Comparison of ENCODE assay signal across 36 mouse cellular contexts in genomic region chr16:19387984-19388383, GRCm38 (mm10). TPM values are rescaled to one million over a fixed set of nuclear protein-coding genes. Genes with fewer than 3 reads are reported as not detected.
DNase-seq lines count a peak whose midpoint lies in the region; ATAC-seq and TF ChIP-seq lines count a peak whose summit lies in the region.
"Had no signal": no experiment of that assay in that cellular context is flagged by ENCODE, and none has a peak within 500 bp of the region (broad histone marks: within the 10 kb centered on the region; RNA-seq: fewer than 3 reads in every experiment).

No protein-coding gene starts in this region.

- no peaks in the 10 kb centered on the region for H3K27me3 ChIP-seq in hindbrain, postnatal 0 days (ENCODE audit: insufficient read depth, low read length)
- no peaks in the 10 kb centered on the region for H3K27me3 ChIP-seq in hindbrain, embryonic 12.5 days
- no peaks in the 10 kb centered on the region for H3K27me3 ChIP-seq in midbrain, postnatal 0 days (ENCODE audit: insufficient read depth, low read length)
- H3K27me3 ChIP-seq in midbrain, embryonic 14.5 days (ENCODE audit: control insufficient read depth, insufficient read depth, low read length): no peaks in the 10 kb centered on the region
- H3K27me3 ChIP-seq in MEL (ENCODE audit: control insufficient read depth in 1 of 2, insufficient read depth in 2 of 2, low read length in 2 of 2): no peaks in the 10 kb centered on the region
- H3K27me3 ChIP-seq in splenic B cell, adult 2 months (ENCODE audit: control insufficient read depth, insufficient read depth, low read length, poor library complexity, severe bottlenecking): no peaks in the 10 kb centered on the region
- H3K27me3 ChIP-seq in kidney, embryonic 14.5 days (ENCODE audit: control insufficient read depth, insufficient read depth, low read length): no peaks in the 10 kb centered on the region
- H3K27me3 ChIP-seq: heart, embryonic 12.5 days; heart, embryonic 15.5 days had no signal

- peak; percentile 37; the same call in 1 of the 2 replicates for TF ChIP-seq CTCF in hindbrain, postnatal 0 days (IDR thresholded peaks at IDR 0.05; ENCODE audit: low read depth)
- peak; percentile 54 for TF ChIP-seq CTCF in midbrain, postnatal 0 days (IDR thresholded peaks at IDR 0.05)
- TF ChIP-seq CTCF in MEL (IDR thresholded peaks at IDR 0.05 in 2 of 3, conservative IDR thresholded peaks at IDR 0.05 in 1 of 3; ENCODE audit: control insufficient read depth in 1 of 3, insufficient read depth in 1 of 3, low read depth in 2 of 3, low read length in 3 of 3, poor library complexity in 1 of 3, severe bottlenecking in 1 of 3): peak in 1 of 3 experiments; percentile 15; a peak in 1 of 6 replicates

- H3K27ac ChIP-seq in hindbrain, postnatal 0 days: no peak overlapping the region
- no peak overlapping the region for H3K27ac ChIP-seq in hindbrain, embryonic 12.5 days
- H3K27ac ChIP-seq in midbrain, postnatal 0 days (ENCODE audit: low read depth, low read length): no peak overlapping the region
- H3K27ac ChIP-seq in midbrain, embryonic 14.5 days (replicated peaks; ENCODE audit: low read depth, low read length): no peak overlapping the region
- no peak overlapping the region for H3K27ac ChIP-seq in MEL (ENCODE audit: control insufficient read depth, low read depth, low read length)
- no peak overlapping the region for H3K27ac ChIP-seq in kidney, embryonic 14.5 days (ENCODE audit: low read depth, low read length)
- H3K27ac ChIP-seq: forebrain, embryonic 10.5 days; heart, embryonic 15.5 days; hindbrain, embryonic 10.5 days; hindbrain, embryonic 14.5 days had no signal

- TF ChIP-seq EP300 in MEL (IDR thresholded peaks at IDR 0.05; ENCODE audit: low read depth in 1 of 2, low read length in 2 of 2): no peak

- no peaks in the 10 kb centered on the region for H3K4me1 ChIP-seq in hindbrain, postnatal 0 days (ENCODE audit: insufficient read depth, low read length)
- no peaks in the 10 kb centered on the region for H3K4me1 ChIP-seq in hindbrain, embryonic 12.5 days
- no peaks in the 10 kb centered on the region for H3K4me1 ChIP-seq in midbrain, postnatal 0 days (ENCODE audit: insufficient read depth, low read length)
- no peaks in the 10 kb centered on the region for H3K4me1 ChIP-seq in midbrain, embryonic 14.5 days (ENCODE audit: control insufficient read depth, insufficient read depth, low read length)
- no peaks in the 10 kb centered on the region for H3K4me1 ChIP-seq in MEL (ENCODE audit: control insufficient read depth in 1 of 2, insufficient read depth in 2 of 2, low read length in 2 of 2)
- H3K4me1 ChIP-seq in kidney, embryonic 14.5 days (ENCODE audit: control insufficient read depth, insufficient read depth, low read length): no peaks in the 10 kb centered on the region
- H3K4me1 ChIP-seq: forebrain, embryonic 10.5 days; heart, embryonic 12.5 days; heart, embryonic 15.5 days; hindbrain, embryonic 10.5 days had no signal

- no peak overlapping the region for H3K4me3 ChIP-seq in hindbrain, postnatal 0 days (ENCODE audit: low read length)
- H3K4me3 ChIP-seq in hindbrain, embryonic 12.5 days: no peak overlapping the region
- no peak overlapping the region for H3K4me3 ChIP-seq in midbrain, postnatal 0 days (ENCODE audit: low read depth, low read length)
- H3K4me3 ChIP-seq in midbrain, embryonic 14.5 days (replicated peaks; ENCODE audit: low read depth, low read length): no peak overlapping the region
- no peak overlapping the region for H3K4me3 ChIP-seq in MEL (ENCODE audit: control insufficient read depth in 1 of 2, insufficient read depth in 1 of 2, low read depth in 2 of 2, low read length in 2 of 2)
- no peak overlapping the region for H3K4me3 ChIP-seq in kidney, embryonic 14.5 days (ENCODE audit: low read length)
- H3K4me3 ChIP-seq: forebrain, embryonic 10.5 days; heart, embryonic 12.5 days; heart, embryonic 15.5 days; hindbrain, embryonic 10.5 days had no signal

- H3K36me3 ChIP-seq in hindbrain, postnatal 0 days (ENCODE audit: insufficient read depth, low read length): no peaks in the 10 kb centered on the region
- H3K36me3 ChIP-seq in hindbrain, embryonic 12.5 days: no peaks in the 10 kb centered on the region
- H3K36me3 ChIP-seq in midbrain, postnatal 0 days (ENCODE audit: insufficient read depth, low read length): no peaks in the 10 kb centered on the region
- H3K36me3 ChIP-seq in midbrain, embryonic 14.5 days (ENCODE audit: control insufficient read depth, insufficient read depth, low read length): no peaks in the 10 kb centered on the region
- H3K36me3 ChIP-seq in MEL (ENCODE audit: control insufficient read depth in 1 of 2, insufficient read depth in 2 of 2, low read length in 2 of 2): no peaks in the 10 kb centered on the region
- H3K36me3 ChIP-seq in splenic B cell, adult 2 months (ENCODE audit: control insufficient read depth, insufficient read depth, low read length, poor library complexity, severe bottlenecking): no peaks in the 10 kb centered on the region
- H3K36me3 ChIP-seq in kidney, embryonic 14.5 days (ENCODE audit: control insufficient read depth, insufficient read depth, low read length): no peaks in the 10 kb centered on the region
- H3K36me3 ChIP-seq: forebrain, embryonic 10.5 days; G1E; heart, embryonic 12.5 days; heart, embryonic 15.5 days; hindbrain, embryonic 10.5 days had no signal

- no peak overlapping the region for H3K9ac ChIP-seq in hindbrain, postnatal 0 days (replicated peaks; ENCODE audit: low read length)
- no peak overlapping the region for H3K9ac ChIP-seq in hindbrain, embryonic 12.5 days
- H3K9ac ChIP-seq in midbrain, postnatal 0 days (replicated peaks; ENCODE audit: low read length, poor library complexity, severe bottlenecking): no peak overlapping the region
- H3K9ac ChIP-seq in midbrain, embryonic 14.5 days (replicated peaks; ENCODE audit: low read length): no peak overlapping the region
- no peak overlapping the region for H3K9ac ChIP-seq in MEL (ENCODE audit: control insufficient read depth, low read depth, low read length, poor library complexity, severe bottlenecking)
- H3K9ac ChIP-seq in kidney, embryonic 14.5 days (ENCODE audit: low read depth, low read length): no peak overlapping the region
- H3K9ac ChIP-seq: heart, embryonic 12.5 days; heart, embryonic 15.5 days; hindbrain, embryonic 14.5 days had no signal

- TF ChIP-seq POLR2A in MEL (IDR thresholded peaks at IDR 0.05; ENCODE audit: control insufficient read depth in 1 of 2, insufficient read depth in 1 of 2, low read depth in 1 of 2, low read length in 2 of 2, poor library complexity in 1 of 2): no peak

- peak; percentile 36 for TF ChIP-seq RAD21 in MEL (IDR thresholded peaks at IDR 0.05; ENCODE audit: low read depth, low read length)

- no peak overlapping the region for H3K4me2 ChIP-seq in hindbrain, postnatal 0 days (ENCODE audit: low read depth, low read length)
- no peak overlapping the region for H3K4me2 ChIP-seq in hindbrain, embryonic 12.5 days (replicated peaks)
- H3K4me2 ChIP-seq in midbrain, postnatal 0 days (ENCODE audit: low read depth, low read length, poor library complexity, severe bottlenecking): no peak overlapping the region
- no peak overlapping the region for H3K4me2 ChIP-seq in midbrain, embryonic 14.5 days (ENCODE audit: low read length)
- H3K4me2 ChIP-seq in kidney, embryonic 14.5 days (replicated peaks; ENCODE audit: low read depth, low read length): no peak overlapping the region
- H3K4me2 ChIP-seq: heart, embryonic 12.5 days; heart, embryonic 15.5 days; hindbrain, embryonic 14.5 days had no signal

- no peaks in the 10 kb centered on the region for H3K79me2 ChIP-seq in MEL (ENCODE audit: control insufficient read depth, insufficient read depth, low read length, poor library complexity)

- WGBS in hindbrain, postnatal 0 days: 60% methylated on average over 3 of the region's 3 CpGs
- WGBS in hindbrain, embryonic 12.5 days: 60% methylated on average over 3 of the region's 3 CpGs
- 63% methylated on average over 3 of the region's 3 CpGs for WGBS in midbrain, postnatal 0 days
- 60% methylated on average over 3 of the region's 3 CpGs for WGBS in midbrain, embryonic 14.5 days
- WGBS in kidney, embryonic 14.5 days: 59% methylated on average over 3 of the region's 3 CpGs

- H3K9me3 ChIP-seq in hindbrain, postnatal 0 days (ENCODE audit: low read length): no peaks in the 10 kb centered on the region
- peaks cover 7% of the 10 kb centered on the region; the same call in 1 of the 2 replicates for H3K9me3 ChIP-seq in hindbrain, embryonic 12.5 days (replicated peaks)
- H3K9me3 ChIP-seq in midbrain, postnatal 0 days (ENCODE audit: low read length): 0 out of 2 replicates have a peak, but pooled peaks cover 3% of the 10 kb centered on the region
- H3K9me3 ChIP-seq in midbrain, embryonic 14.5 days (ENCODE audit: control insufficient read depth, low read length): no peaks in the 10 kb centered on the region
- no peaks in the 10 kb centered on the region for H3K9me3 ChIP-seq in MEL (replicated peaks; ENCODE audit: insufficient read depth, low read length)
- no peaks in the 10 kb centered on the region for H3K9me3 ChIP-seq in kidney, embryonic 14.5 days (ENCODE audit: control insufficient read depth, low read length)
- H3K9me3 ChIP-seq: G1E; heart, embryonic 12.5 days; heart, embryonic 15.5 days had no signal

- no peak for ATAC-seq in hindbrain, postnatal 0 days
- ATAC-seq in hindbrain, embryonic 12.5 days (ENCODE audit: low FRiP score): no peak
- ATAC-seq in midbrain, postnatal 0 days (ENCODE audit: low FRiP score): no peak
- no peak for ATAC-seq in midbrain, embryonic 14.5 days (ENCODE audit: low FRiP score, low TSS enrichment)
- ATAC-seq in kidney, embryonic 14.5 days (ENCODE audit: low FRiP score, low TSS enrichment): no peak
- ATAC-seq: CD4-positive, CD25-positive, alpha-beta regulatory T cell, adult 4 months; forebrain, embryonic 14.5 days; intestine, postnatal 0 days had no signal

- peak; percentile 4 for DNase-seq in hindbrain, postnatal 0 days (ENCODE audit: low spot score)
- DNase-seq in midbrain, postnatal 0 days (ENCODE audit: low spot score): peak; percentile 0
- DNase-seq in midbrain, embryonic 14.5 days: no peak
- no peak for DNase-seq in MEL (ENCODE audit: low read depth, low spot score)
- peak; percentile 26 for DNase-seq in splenic B cell, adult 2 months (ENCODE audit: low read depth, low spot score)
- no peak for DNase-seq in left cerebral cortex, adult 9 months (ENCODE audit: low spot score in 2 of 2)
- DNase-seq: adrenal gland, adult 2 months; adrenal gland, postnatal 14 days; cerebellum, adult 11-12 months; cerebellum, adult 8-10 months; cerebellum, postnatal 10 days; cerebellum, postnatal 36 days; embryo, embryonic 11 days; gastrocnemius, postnatal 25 days; heart, adult 18-20 months; heart, postnatal 10 days; heart, postnatal 36 days had no signal

RNA-seq across cellular contexts. Expression of gene Olfr165, which starts 35.0 kb away (rescaled TPM):
- not detected in 2 replicates for total RNA-seq in hindbrain, postnatal 0 days (2014; rRNA removed)
- polyA plus RNA-seq in hindbrain, postnatal 0 days (2015; fragmentation: Nextera tagmentation; extraction: Ambion mirVana): not detected in 2 replicates
- not detected in 2 replicates for polyA plus RNA-seq in hindbrain, embryonic 12.5 days (2016; fragmentation: Nextera tagmentation; extraction: Ambion mirVana)
- total RNA-seq in midbrain, postnatal 0 days (2014; rRNA removed): not detected in 2 replicates
- not detected in 2 replicates for polyA plus RNA-seq in midbrain, postnatal 0 days (2015; fragmentation: Nextera tagmentation; extraction: Ambion mirVana)
- not detected in 2 replicates for polyA plus RNA-seq in midbrain, embryonic 14.5 days (2014; fragmentation: Nextera tagmentation; extraction: Ambion mirVana)
- not detected in 2 replicates for total RNA-seq in MEL (2012; rRNA removed)
- polyA plus RNA-seq in MEL (2012; ENCODE audit: insufficient read depth in 1 of 2, insufficient read length in 2 of 2, low read depth in 1 of 2, low replicate concordance in 2 of 2, missing spikeins in 1 of 2): not detected
- polyA plus RNA-seq in kidney, embryonic 14.5 days (2014; fragmentation: Nextera tagmentation; extraction: Ambion mirVana): not detected in 2 replicates
- total RNA-seq: adrenal gland, adult 2 months; adrenal gland, postnatal 14 days; G1E; gastrocnemius, adult 8-10 months; gastrocnemius, postnatal 25 days; heart, adult 18-20 months; heart, postnatal 10 days; heart, postnatal 36 days had no signal
- polyA plus RNA-seq: adrenal gland, adult 2 months; brain, embryonic 14.5 days; C2C12; CD4-positive, CD25-positive, alpha-beta regulatory T cell, adult 4 months; cortical plate, adult 2 months; embryonic facial prominence, embryonic 11.5 days; embryonic facial prominence, embryonic 14.5 days; forebrain, embryonic 10.5 days; forebrain, embryonic 14.5 days; G1E; gonadal fat pad, adult 2 months; heart, embryonic 12.5 days; heart, embryonic 15.5 days; hindbrain, embryonic 10.5 days; hindbrain, embryonic 14.5 days; intestine, embryonic 14.5 days had no signal

Comparison
In these comparisons a context has a peak if more than half of its experiments do, and no peak if none do; other contexts are left out.
1. DNase-seq: peak in hindbrain, postnatal 0 days (single experiment), midbrain, postnatal 0 days (single experiment) and splenic B cell, adult 2 months (single experiment); none in midbrain, embryonic 14.5 days (single experiment), MEL (single experiment) and left cerebral cortex, adult 9 months (0 of 2).